Mouse (Mus musculus) embryonic facial prominence, embryonic 15.5 days (tissue): ENCODE data around the gene Pax9. TPM values are rescaled to one million over a fixed set of nuclear protein-coding genes. Genes with fewer than 3 reads are reported as not detected.

Source experiments
- polyA plus RNA-seq: library from polyadenylated mRNA; unstranded; fragments of >200 nt; fragmentation: Nextera tagmentation; extraction: Ambion mirVana; gene quantifications from 2 replicates; pipeline ENCODE4 v1.2.1, GENCODE M21; 2015

Gene Pax9
- polyA plus RNA-seq, 1 experiment from 2014 or later = 11.7 TPM

Other genes with a start within 250 kb of the Pax9 start
- not detected in 2 replicates for gene Nkx2-1, start 154.9 kb upstream of the Pax9 start, polyA plus RNA-seq
- not detected in 2 replicates for gene Nkx2-9, start 78.5 kb upstream of the Pax9 start, polyA plus RNA-seq